Mouse (Mus musculus) lung, postnatal 14 days (tissue): ENCODE data around the gene Cerk.
A peak's percentile ranks its signal among the peaks of the same experiment; 100 is the strongest.
"Not testable (repeated sequence)": the region's sequence is repeated elsewhere in the genome, so short reads cannot be mapped to it uniquely, and the experiment has no call there.

Experiments
- DNase-seq: peaks from one replicate; pipeline ENCODE4 v3.0.0; 2021

Cerk gene

GRCm38 (mm10) chr15:86109245-86109644 is 76.7 kb downstream of the Cerk start:
- no peak for DNase-seq

- DNase-seq: no peak
Observed at GRCm38 (mm10) chr15:86107831-86108471, 78.0 kb downstream of the Cerk start.

- DNase-seq: no peak
Observed at GRCm38 (mm10) chr15:86105751-86106150, 80.2 kb downstream of the Cerk start.

- DNase-seq: no peak
Observed at GRCm38 (mm10) chr15:86105345-86105697, 80.6 kb downstream of the Cerk start.

- DNase-seq: no peak
Observed at GRCm38 (mm10) chr15:86104401-86105344, 81.3 kb downstream of the Cerk start.

- DNase-seq: no peak
Observed at GRCm38 (mm10) chr15:86102308-86102707, 83.6 kb downstream of the Cerk start.

GRCm38 (mm10) chr15:86101585-86101984 is 84.4 kb downstream of the Cerk start:
- DNase-seq: no peak

- no peak for DNase-seq
Observed at GRCm38 (mm10) chr15:86097871-86098270, 88.1 kb downstream of the Cerk start.

- not testable (repeated sequence) for DNase-seq
Observed at GRCm38 (mm10) chr15:86096604-86097020, 89.3 kb downstream of the Cerk start.

GRCm38 (mm10) chr15:86095722-86096603 is 90.0 kb downstream of the Cerk start:
- no peak for DNase-seq

- no peak for DNase-seq
Observed at GRCm38 (mm10) chr15:86094324-86095121, 91.4 kb downstream of the Cerk start.

GRCm38 (mm10) chr15:86093236-86093635 is 92.7 kb downstream of the Cerk start:
- no peak for DNase-seq

GRCm38 (mm10) chr15:86091998-86092670 is 93.8 kb downstream of the Cerk start:
- peak; percentile 58 for DNase-seq

GRCm38 (mm10) chr15:86091201-86091997 is 94.5 kb downstream of the Cerk start:
- no peak for DNase-seq

- no peak for DNase-seq
Observed at GRCm38 (mm10) chr15:86090578-86090977, 95.4 kb downstream of the Cerk start.

- DNase-seq: peak; percentile 76
Observed at GRCm38 (mm10) chr15:86089991-86090529, 95.9 kb downstream of the Cerk start.
